Mouse (Mus musculus) spleen, postnatal 14 days (tissue): Measurements from ENCODE around the gene Nxph3.

Experiments used
- DNase-seq, 2 experiments: peaks; one replicate each; pipeline ENCODE4 v3.0.0; 2021 to 2022; ENCODE audit warnings: low spot score in 2 of 2

Nxph3 gene

GRCm38 (mm10) chr11:95514298-95514861 lies at the start of gene Nxph3:
Gene Nxph3, minus strand, starts transcription at chr11:95514570.
- DNase-seq = peak; percentile 20 to 49

- DNase-seq = no peak
Measured at GRCm38 (mm10) chr11:95563849-95564248, 49.5 kb upstream of the Nxph3 start.

GRCm38 (mm10) chr11:95560773-95561172 lies 46.4 kb upstream of the Nxph3 start:
- no peak for DNase-seq

- no peak for DNase-seq
Measured at GRCm38 (mm10) chr11:95559761-95560160, 45.4 kb upstream of the Nxph3 start.

- DNase-seq = no peak
Measured at GRCm38 (mm10) chr11:95557719-95558118, 43.3 kb upstream of the Nxph3 start.

- no peak for DNase-seq
Measured at GRCm38 (mm10) chr11:95557032-95557431, 42.7 kb upstream of the Nxph3 start.

- no peak for DNase-seq
Measured at GRCm38 (mm10) chr11:95555279-95555678, 40.9 kb upstream of the Nxph3 start.

GRCm38 (mm10) chr11:95550301-95551021 lies 36.1 kb upstream of the Nxph3 start:
- no peak for DNase-seq

GRCm38 (mm10) chr11:95546021-95546782 lies 31.8 kb upstream of the Nxph3 start:
- no peak for DNase-seq

- DNase-seq = no peak
Measured at GRCm38 (mm10) chr11:95544546-95545327, 30.4 kb upstream of the Nxph3 start.

GRCm38 (mm10) chr11:95540637-95541385 lies 26.4 kb upstream of the Nxph3 start:
- DNase-seq = no peak

- no peak for DNase-seq
Measured at GRCm38 (mm10) chr11:95538378-95539104, 24.2 kb upstream of the Nxph3 start.

- DNase-seq = peak; percentile 55 to 74
Measured at GRCm38 (mm10) chr11:95533484-95534160, 19.3 kb upstream of the Nxph3 start.

GRCm38 (mm10) chr11:95532353-95533072 lies 18.1 kb upstream of the Nxph3 start:
- no peak for DNase-seq

GRCm38 (mm10) chr11:95528231-95528630 lies 13.9 kb upstream of the Nxph3 start:
- DNase-seq = no peak

GRCm38 (mm10) chr11:95527307-95527706 lies 12.9 kb upstream of the Nxph3 start:
- no peak for DNase-seq

GRCm38 (mm10) chr11:95521563-95521962 lies 7.2 kb upstream of the Nxph3 start:
- DNase-seq = peak; percentile 29 to 54

- peak; percentile 68 to 83 for DNase-seq
Measured at GRCm38 (mm10) chr11:95520456-95521072, 6.2 kb upstream of the Nxph3 start.

GRCm38 (mm10) chr11:95519996-95520395 lies 5.6 kb upstream of the Nxph3 start:
- DNase-seq = no peak
